Mouse (Mus musculus) neural tube, embryonic 11.5 days (tissue): Measurements from ENCODE around the gene Thbs4. TPM values are rescaled to one million over a fixed set of nuclear protein-coding genes. Genes with fewer than 3 reads are reported as not detected.

ENCODE experiments used
- ATAC-seq: fragments of 200-750 bp; cut with Nextera tagmentation; 2 replicates; pipeline ENCODE4 v1.8.0; 2017; ENCODE audit warnings: moderate number of reproducible peaks, mild to moderate bottlenecking, moderate TSS enrichment, moderate library complexity; ENCODE audit not compliant: insufficient read depth, low FRiP score, low TSS enrichment
- DNase-seq: peaks from one replicate; pipeline ENCODE4 v3.0.0-alpha.2; 2015; ENCODE audit warnings: low spot score
- H3K27ac ChIP-seq: fragments of 300-500 bp; sonication (generic); 2 replicates; pipeline ENCODE4 v1.5.1; 2014; ENCODE audit warnings: low read depth, mild to moderate bottlenecking, low read length
- H3K27me3 ChIP-seq: fragments of 300-500 bp; sonication (generic); 2 replicates; pipeline ENCODE4 v1.6.1; 2014; ENCODE audit warnings: mild to moderate bottlenecking, low read length, mixed read lengths; ENCODE audit not compliant: control insufficient read depth, insufficient read depth
- H3K36me3 ChIP-seq: fragments of 300-500 bp; sonication (generic); 2 replicates; pipeline ENCODE4 v1.6.1; 2014; ENCODE audit warnings: mild to moderate bottlenecking, low read length, moderate library complexity, mixed read lengths; ENCODE audit not compliant: control insufficient read depth, insufficient read depth
- H3K4me1 ChIP-seq: fragments of 300-500 bp; sonication (generic); 2 replicates; pipeline ENCODE4 v1.6.1; 2014; ENCODE audit warnings: low read length, mixed read lengths; ENCODE audit not compliant: control insufficient read depth, insufficient read depth
- H3K4me2 ChIP-seq: fragments of 300-500 bp; sonication (generic); 2 replicates; pipeline ENCODE4 v1.6.1; 2014; ENCODE audit warnings: low read depth, mild to moderate bottlenecking, moderate library complexity
- H3K4me3 ChIP-seq: fragments of 300-500 bp; sonication (generic); 2 replicates; pipeline ENCODE4 v1.5.1; 2014; ENCODE audit warnings: low read depth, low read length
- H3K9ac ChIP-seq: fragments of 300-500 bp; sonication (generic); 2 replicates; pipeline ENCODE4 v1.6.1; 2014; ENCODE audit warnings: mild to moderate bottlenecking, low read length
- H3K9me3 ChIP-seq: fragments of 300-500 bp; sonication (generic); 2 replicates; pipeline ENCODE4 v1.6.1; 2016; ENCODE audit warnings: low read length; ENCODE audit not compliant: control insufficient read depth
- WGBS: fragments of 180-500 bp; shearing (Covaris S2); extraction: QIAGEN DNeasy Blood & Tissue Kit; methylation state at CpG from one replicate; pipeline ENCODE4 v1.1.7; 2014; 5-methylcytosine and 5-hydroxymethylcytosine counted together
- polyA plus RNA-seq: library from polyadenylated mRNA; unstranded; fragments of >200 nt; fragmentation: Nextera tagmentation; extraction: Ambion mirVana; gene quantifications from 2 replicates; pipeline ENCODE4 v1.2.1, GENCODE M21; 2014

Gene Thbs4
- polyA plus RNA-seq, 1 experiment from 2014 or later = 1.2 TPM

DNA sequence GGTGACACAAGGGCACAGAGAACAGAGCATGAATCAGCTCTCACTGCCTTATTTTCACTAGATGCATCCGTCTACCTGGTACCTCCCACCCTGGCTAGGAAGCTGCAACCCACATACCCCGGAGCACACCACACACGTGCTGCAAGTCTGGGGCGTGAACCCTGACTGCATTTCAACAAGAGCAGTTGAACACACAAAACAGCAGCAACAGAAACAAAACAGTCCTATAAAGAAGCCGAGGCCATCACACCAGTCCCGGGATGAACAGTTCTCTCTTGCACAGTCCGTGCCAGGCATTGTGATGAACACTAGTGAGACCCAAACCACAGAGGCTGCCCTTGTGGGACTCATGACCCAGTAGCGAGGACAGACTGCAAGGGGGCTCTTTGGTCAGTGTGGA is 40.9 kb downstream of the Thbs4 start:
- DNase-seq (no peak), ATAC-seq (no peak)
- H3K4me1 ChIP-seq = no peaks in the 10 kb centered on the region
- H3K4me3 ChIP-seq = no peak overlapping the region
- H3K4me2 ChIP-seq = no peak overlapping the region
- no peak overlapping the region for H3K27ac ChIP-seq
- no peaks in the 10 kb centered on the region for H3K27me3 ChIP-seq
- H3K9me3 ChIP-seq = no peaks in the 10 kb centered on the region
- no peak overlapping the region for H3K9ac ChIP-seq
- no peaks in the 10 kb centered on the region for H3K36me3 ChIP-seq
- WGBS = 93% methylated on average over 8 of the region's 8 CpGs

DNA sequence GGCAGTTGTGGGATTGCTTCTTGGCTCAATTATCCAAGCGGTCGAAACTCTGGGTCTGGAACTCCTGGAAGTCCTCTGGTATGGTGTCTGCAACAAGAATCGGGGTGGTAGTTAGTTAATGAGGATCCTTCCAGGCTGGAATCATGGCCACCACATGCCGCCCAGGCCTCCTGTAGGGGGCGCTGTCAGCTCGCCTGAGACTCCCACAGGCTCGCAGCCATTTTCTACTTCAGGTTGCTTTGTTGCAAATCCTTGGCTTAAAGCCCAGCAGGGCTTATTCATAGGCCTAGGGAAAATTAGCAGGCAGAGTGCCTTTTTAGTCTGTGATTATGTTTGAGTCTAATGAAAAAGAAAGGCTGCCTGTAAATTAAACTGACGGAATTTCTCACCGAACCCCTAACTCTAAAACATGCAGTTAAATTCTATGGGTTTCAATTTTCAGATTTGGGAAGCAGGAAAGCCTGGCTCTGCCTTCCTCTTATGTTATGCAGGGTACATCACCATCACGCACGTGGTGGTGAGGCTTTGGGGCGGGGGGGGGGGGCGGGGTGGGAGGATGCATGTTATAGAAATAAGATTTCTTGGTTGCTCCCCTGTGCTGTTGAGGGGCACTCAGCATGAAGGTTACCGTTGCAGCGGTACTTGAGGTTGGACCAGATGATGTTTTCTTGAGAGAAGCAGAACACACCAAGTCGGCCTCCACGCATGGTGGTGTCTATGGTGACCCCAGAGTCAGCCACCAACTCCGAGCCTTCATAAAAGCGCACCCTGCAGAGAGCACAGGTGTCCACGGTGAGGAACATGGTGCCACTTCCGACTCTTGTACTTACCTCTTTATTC is 42.7 kb downstream of the Thbs4 start:
- H3K27me3 ChIP-seq = no peaks in the 10 kb centered on the region
- no peak overlapping the region for H3K4me3 ChIP-seq
- H3K27ac ChIP-seq = no peak overlapping the region
- H3K4me1 ChIP-seq = no peaks in the 10 kb centered on the region
- no peak overlapping the region for H3K4me2 ChIP-seq
- H3K36me3 ChIP-seq = no peaks in the 10 kb centered on the region
- DNase-seq (peak; percentile 78), ATAC-seq (peak; percentile 46)
- WGBS = 73% methylated on average over 21 of the region's 21 CpGs
- H3K9me3 ChIP-seq = no peaks in the 10 kb centered on the region
- no peak overlapping the region for H3K9ac ChIP-seq

DNA sequence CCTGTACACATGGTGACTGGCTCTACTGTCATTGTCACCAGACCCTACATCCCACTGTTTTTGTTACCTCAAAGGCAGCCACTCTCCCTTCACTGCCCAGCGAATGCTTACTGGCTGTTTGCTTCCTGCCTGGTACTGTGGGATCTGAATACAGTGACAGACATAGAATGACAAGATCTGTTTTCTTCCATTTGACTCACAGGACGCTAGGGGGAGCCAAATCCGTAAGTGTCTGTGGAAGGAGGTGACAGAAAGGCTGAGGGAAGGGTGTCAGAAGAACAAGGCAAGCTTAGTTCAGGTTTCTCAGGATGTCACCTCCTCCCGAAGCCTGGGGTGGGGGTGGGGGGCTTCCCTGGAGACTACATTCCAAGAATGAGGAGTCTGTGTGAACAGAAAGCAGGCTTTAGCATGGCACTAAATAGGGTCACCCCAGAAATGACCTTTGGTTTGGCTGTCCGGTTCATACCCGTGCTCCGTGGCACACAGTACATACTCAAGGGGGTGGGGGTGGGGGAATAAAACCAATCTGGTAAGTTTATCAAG is 43.6 kb downstream of the Thbs4 start:
- no peaks in the 10 kb centered on the region for H3K27me3 ChIP-seq
- WGBS = 22% methylated on average over 7 of the region's 7 CpGs
- H3K4me2 ChIP-seq = no peak overlapping the region
- no peaks in the 10 kb centered on the region for H3K4me1 ChIP-seq
- H3K4me3 ChIP-seq = no peak overlapping the region
- no peaks in the 10 kb centered on the region for H3K9me3 ChIP-seq
- no peak overlapping the region for H3K27ac ChIP-seq
- ATAC-seq (peak; percentile 49), DNase-seq (peak; percentile 82)
- no peak overlapping the region for H3K9ac ChIP-seq
- no peaks in the 10 kb centered on the region for H3K36me3 ChIP-seq

DNA sequence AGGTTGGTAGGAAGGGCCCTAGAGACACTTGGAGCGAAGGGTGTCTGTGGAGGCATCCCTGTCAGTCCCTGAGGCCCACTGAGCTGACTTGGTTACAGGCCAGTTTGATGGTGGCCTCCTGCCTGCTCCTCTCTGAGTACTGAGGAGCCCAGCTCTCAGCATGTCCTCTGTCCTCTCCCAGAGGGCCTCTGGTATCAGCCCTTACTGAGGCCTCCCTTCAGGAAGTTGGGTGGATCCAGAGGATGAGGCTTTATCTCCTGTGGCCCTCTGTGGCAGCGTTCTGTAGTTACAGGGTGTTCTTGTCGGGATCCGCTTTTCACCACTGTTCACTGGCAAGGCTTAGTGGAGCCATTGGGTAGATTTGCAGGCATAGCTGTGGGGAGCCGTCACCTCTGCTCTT is 51.3 kb downstream of the Thbs4 start:
- DNase-seq (no peak), ATAC-seq (no peak)
- no peaks in the 10 kb centered on the region for H3K27me3 ChIP-seq
- H3K9me3 ChIP-seq = no peaks in the 10 kb centered on the region
- H3K27ac ChIP-seq = no peak overlapping the region
- H3K36me3 ChIP-seq = no peaks in the 10 kb centered on the region
- H3K4me3 ChIP-seq = no peak overlapping the region
- no peaks in the 10 kb centered on the region for H3K4me1 ChIP-seq
- H3K9ac ChIP-seq = no peak overlapping the region
- 84% methylated on average over 5 of the region's 5 CpGs for WGBS
- no peak overlapping the region for H3K4me2 ChIP-seq

DNA sequence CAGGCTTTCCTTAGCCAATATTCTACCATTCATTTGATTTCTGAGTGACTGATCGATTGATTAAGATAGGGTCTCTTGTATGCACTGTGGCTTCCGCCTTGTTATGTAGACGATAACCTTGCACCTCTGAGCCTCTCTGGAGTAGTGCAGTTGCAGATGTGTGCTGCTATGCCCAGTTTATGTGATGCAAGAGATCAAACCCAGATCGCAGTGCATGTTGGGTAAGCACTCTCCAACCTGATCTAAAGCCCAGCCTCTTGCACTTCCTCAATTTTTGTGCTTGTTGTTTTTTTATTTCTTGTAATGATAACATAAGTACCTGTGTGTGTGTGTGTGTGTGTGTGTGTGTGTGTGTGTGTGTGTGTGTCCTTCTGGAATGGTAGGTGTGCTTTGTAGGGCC is 51.7 kb downstream of the Thbs4 start:
- no peak overlapping the region for H3K4me2 ChIP-seq
- H3K27ac ChIP-seq = no peak overlapping the region
- WGBS = 91% methylated on average over 4 of the region's 4 CpGs
- H3K27me3 ChIP-seq = no peaks in the 10 kb centered on the region
- H3K9me3 ChIP-seq = no peaks in the 10 kb centered on the region
- no peak overlapping the region for H3K9ac ChIP-seq
- DNase-seq (no peak), ATAC-seq (no peak)
- no peak overlapping the region for H3K4me3 ChIP-seq
- H3K36me3 ChIP-seq = no peaks in the 10 kb centered on the region
- no peaks in the 10 kb centered on the region for H3K4me1 ChIP-seq

DNA sequence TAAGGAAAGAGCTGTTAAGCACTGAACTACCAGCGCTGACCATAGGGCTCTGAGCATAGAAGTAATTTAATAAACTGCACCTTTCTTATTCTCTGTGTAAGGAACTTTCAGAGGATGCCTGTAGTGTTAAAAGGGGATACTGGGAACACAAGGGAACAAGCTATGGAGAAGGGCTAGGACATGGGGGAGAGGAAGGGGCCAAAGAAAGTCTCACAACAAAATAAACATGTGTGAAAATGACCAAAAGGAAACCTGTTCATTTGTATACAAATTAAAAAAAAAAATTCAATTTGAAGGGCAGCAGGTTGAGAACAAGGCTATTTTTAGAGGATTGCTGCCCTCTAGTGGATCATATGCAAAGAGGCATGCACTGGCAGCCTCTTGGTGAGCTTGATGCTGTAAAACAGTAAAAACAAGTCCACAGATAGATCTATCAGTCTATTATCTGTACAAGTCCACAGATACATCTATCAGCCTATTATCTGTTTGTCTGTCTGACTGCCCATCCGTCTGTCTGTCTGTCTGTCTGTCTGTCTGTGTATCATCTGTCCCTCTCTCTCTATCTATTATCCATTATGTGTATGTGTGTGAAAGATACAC is 53.8 kb downstream of the Thbs4 start:
- 12% methylated on average over 2 of the region's 2 CpGs for WGBS
- 0 out of 2 replicates have a peak, but pooled peaks have one; percentile 35 for ATAC-seq

DNA sequence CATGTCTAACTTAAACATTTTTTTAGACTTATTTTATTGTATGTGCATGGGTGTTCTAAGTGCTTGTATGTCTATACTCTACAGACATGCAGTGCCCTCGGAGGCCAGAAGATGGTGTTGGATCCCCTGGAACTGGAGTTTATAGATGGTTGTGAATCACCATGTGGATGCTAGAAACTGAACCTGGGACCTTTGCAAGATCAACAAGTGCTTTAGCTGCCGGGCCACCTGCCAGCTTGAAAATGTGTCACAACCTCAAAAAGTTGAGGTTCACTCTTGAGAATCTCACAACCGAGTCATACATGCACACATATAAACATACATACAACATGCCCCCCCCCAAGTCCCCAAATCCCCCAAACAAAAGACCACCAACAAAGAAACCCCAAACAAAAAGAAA is 54.8 kb downstream of the Thbs4 start:
- Histone ChIP-seq H3K9me3 (no peaks in the 10 kb centered on the region), H3K27me3 (no peaks in the 10 kb centered on the region), H3K4me2 (no peak overlapping the region), H3K36me3 (no peaks in the 10 kb centered on the region), H3K4me3 (no peak overlapping the region), H3K4me1 (peaks cover 4% of the 10 kb centered on the region; the same call in 1 of the 2 replicates), H3K9ac (no peak overlapping the region), H3K27ac (no peak overlapping the region)
- DNase-seq = no peak
- WGBS = 88% methylated on average over 3 of the region's 3 CpGs
- ATAC-seq = no peak

More for the DNA sequence above, 53.8 kb downstream of the Thbs4 start:
- Histone ChIP-seq H3K27ac (no peak overlapping the region), H3K4me2 (no peak overlapping the region), H3K9ac (no peak overlapping the region), H3K27me3 (no peaks in the 10 kb centered on the region), H3K4me3 (no peak overlapping the region), H3K36me3 (no peaks in the 10 kb centered on the region), H3K9me3 (no peaks in the 10 kb centered on the region), H3K4me1 (peaks cover 4% of the 10 kb centered on the region; the same call in 1 of the 2 replicates)
- no peak for DNase-seq

DNA sequence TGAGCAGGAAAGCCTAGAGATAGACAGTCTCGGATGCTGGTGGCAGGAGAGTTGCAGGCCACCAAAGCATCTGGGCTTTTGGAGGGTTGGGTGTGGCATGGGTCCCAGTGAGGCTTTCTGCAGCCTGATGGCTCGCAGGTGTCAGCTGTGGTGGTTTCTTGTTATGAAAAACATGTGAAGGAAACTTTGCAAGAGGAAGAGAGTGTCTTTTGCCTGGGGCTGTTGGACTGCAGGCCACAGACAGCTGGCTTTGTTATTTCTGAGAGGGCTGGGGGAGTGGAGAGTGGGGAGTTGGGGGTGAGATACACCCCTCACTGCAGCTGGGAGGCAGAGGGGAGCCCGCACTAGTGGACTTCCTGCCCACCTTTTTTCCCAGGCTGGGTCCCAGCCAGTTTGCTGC is 55.8 kb downstream of the Thbs4 start:
- ATAC-seq (no peak), DNase-seq (no peak)
- 74% methylated on average over 3 of the region's 3 CpGs for WGBS
- H3K27ac ChIP-seq = no peak overlapping the region
- H3K4me3 ChIP-seq = no peak overlapping the region
- no peaks in the 10 kb centered on the region for H3K9me3 ChIP-seq
- H3K36me3 ChIP-seq = no peaks in the 10 kb centered on the region
- no peak overlapping the region for H3K9ac ChIP-seq
- peaks cover 4% of the 10 kb centered on the region; the same call in 1 of the 2 replicates for H3K4me1 ChIP-seq
- no peak overlapping the region for H3K4me2 ChIP-seq
- no peaks in the 10 kb centered on the region for H3K27me3 ChIP-seq
